Mouse (Mus musculus): ENCODE results near the gene Dok4.
A peak's percentile ranks its signal among the peaks of the same experiment; 100 is the strongest.
"Not testable (repeated sequence)": the region's sequence is repeated elsewhere in the genome, so short reads cannot be mapped to it uniquely, and the experiment has no call there.

Gene Dok4

GRCm38 (mm10) chr8:94841183-94841582 is 34.9 kb downstream of the Dok4 start:
- DNase-seq (ENCODE audit: low read depth, low spot score): no peak

- no peak for DNase-seq (ENCODE audit: low read depth, low spot score)
Measured at GRCm38 (mm10) chr8:94838600-94838999, 37.5 kb downstream of the Dok4 start.

DNA sequence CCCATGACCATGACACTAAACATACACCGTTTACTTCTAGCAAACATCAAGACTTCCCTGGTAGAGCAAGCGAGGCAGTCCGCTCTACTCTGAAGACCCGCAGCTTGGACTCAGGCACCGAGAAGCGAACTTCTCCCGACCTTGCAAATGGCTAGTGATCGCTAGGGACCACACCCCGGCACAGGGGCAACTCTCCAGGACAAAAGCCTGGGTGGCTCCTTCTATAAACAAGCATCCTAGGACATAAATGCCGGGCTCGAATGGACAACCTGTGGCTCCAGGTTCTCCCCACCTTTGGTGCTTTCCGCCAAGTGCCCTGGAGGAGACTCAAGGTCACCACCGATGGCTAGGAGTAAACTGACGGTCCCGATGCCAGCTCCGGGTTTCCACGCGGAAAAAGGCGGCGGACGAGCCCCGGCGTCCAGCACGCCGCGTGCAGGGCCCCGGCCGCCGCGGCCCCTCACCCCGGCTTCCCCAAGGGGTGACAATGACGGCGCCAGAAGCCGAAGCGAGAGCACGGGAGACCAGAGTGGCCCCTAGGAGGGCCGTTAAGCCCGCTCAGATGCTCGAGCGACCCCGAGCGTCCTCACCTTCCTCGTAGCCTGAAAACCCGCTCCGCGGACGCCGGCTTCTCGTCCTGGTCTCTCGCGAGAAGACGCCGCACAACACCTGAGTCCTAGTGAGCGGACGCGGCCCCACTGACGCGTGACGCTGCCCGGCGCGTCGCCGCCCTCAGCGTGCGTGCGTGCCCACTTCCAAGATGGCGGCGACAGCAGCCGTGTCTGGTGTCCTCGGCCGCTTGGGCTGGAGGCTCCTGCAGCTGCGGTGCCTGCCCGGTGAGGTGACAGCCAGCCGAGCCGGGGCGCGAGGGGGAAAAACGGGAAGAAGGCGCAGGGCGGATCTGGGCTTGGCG is 38.2 kb downstream of the Dok4 start, which contains the start of the genes Coq9 and Ciapin1:
Gene Coq9 (plus strand): TSS at position 660 of the 913 bp plus-strand sequence.
Gene Ciapin1 (minus strand): TSS at position 697 of the 913 bp plus-strand sequence.
- peak; percentile 98 for DNase-seq (ENCODE audit: low read depth, low spot score)

DNA sequence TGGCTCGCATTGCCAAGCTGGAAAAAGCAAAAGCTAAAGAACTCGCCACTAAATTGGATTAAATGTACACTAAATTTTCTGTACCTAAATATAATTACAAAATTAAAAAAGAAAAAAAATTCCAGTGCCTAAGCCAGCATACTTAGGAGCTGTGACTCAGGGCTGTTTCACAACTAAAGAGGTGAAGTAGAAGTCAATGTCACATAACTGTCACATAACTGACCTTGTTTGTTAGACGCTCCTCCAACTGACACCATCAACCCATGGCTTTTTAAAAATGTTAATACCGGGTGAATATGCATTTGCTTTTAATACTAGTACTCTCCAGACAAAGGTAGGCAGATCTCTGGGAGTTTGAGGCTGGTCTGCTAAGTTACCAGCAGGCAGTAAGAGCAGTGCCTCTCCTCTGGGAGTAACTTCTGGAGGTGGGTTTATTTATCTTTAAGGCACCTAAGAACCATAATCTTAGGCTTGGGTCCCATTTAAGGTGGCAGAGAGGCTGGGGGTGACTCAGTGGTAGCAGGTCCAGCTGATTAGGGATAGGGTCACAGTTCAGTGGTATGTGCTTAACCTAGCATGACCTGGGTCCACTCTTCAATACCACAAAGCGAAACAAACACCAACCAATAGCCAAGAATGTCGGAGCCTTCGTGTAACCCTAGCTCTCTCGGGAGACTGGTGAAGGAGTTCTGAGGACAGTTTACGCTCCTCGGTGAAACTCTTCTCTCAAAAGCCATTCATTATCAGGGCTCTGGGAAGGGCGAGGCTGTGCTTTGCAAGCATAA is 39.5 kb downstream of the Dok4 start:
- no peak for DNase-seq (ENCODE audit: low read depth, low spot score)

GRCm38 (mm10) chr8:94835751-94836150 is 40.4 kb downstream of the Dok4 start:
- not testable (repeated sequence) for DNase-seq (ENCODE audit: low read depth, low spot score)

DNA sequence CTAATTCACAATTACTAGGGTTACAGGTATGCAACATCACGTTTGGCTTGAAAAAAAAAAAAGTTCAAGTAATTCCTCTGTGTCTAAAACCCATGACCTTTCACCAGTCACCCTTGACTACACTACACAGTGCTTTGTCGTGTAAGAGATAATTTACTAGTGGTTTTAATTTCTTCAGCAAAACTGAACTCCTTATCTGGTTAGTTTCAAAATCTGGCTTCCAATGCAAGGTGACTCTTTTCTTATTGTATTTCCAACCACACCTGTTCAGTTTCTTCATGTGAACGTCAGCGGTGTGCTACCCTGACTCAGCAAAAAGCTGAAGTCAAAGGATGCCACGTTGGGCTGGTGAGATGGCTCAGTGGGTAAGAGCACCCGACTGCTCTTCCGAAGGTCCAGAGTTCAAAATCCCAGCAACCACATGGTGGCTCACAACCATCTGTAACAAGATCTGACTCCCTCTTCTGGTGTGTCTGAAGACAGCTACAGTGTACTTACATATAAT is 42.2 kb downstream of the Dok4 start:
- not testable (repeated sequence) for DNase-seq (ENCODE audit: low read depth, low spot score)

DNA sequence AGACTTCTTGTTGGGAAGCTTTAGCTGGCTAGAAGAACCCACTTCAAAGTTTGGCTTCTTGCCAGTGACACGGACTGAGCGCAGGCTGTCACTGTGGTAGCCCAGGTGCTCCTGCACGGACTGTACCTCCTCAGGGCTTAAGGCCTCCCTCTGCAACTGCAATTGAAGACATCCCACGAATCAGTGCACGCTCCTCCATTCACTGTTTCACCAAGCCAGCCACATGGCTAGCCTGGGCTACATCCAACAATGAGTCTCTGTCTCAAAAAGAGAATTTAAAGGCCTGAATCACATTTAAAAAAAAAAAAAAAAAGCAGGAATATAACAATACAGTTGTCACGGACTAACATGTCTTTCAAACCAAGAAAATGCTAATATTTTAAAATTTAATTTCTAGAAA is 47.8 kb downstream of the Dok4 start:
- DNase-seq (ENCODE audit: low read depth, low spot score): no peak

DNA sequence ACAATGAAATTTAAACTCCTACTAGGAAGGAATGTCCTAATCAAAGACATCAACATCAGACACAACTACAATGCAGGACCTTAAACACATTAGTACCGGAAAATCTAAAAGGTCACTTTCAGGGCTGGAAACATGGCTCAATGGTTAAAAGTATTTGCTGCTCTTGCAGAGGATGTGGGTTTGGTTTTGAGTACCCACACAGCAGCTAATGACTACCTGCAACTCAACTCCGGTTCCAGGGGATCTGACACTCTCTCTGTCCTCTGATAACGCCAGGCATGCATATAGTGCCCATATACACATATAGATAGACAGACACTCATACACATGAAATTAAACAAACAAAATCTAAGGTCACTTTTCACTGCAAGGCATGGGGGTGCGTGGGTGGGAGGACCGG is 49.9 kb downstream of the Dok4 start:
- no peak for DNase-seq (ENCODE audit: low read depth, low spot score)

GRCm38 (mm10) chr8:94825170-94825569 is 51.0 kb downstream of the Dok4 start:
- DNase-seq (ENCODE audit: low read depth, low spot score): no peak

DNA sequence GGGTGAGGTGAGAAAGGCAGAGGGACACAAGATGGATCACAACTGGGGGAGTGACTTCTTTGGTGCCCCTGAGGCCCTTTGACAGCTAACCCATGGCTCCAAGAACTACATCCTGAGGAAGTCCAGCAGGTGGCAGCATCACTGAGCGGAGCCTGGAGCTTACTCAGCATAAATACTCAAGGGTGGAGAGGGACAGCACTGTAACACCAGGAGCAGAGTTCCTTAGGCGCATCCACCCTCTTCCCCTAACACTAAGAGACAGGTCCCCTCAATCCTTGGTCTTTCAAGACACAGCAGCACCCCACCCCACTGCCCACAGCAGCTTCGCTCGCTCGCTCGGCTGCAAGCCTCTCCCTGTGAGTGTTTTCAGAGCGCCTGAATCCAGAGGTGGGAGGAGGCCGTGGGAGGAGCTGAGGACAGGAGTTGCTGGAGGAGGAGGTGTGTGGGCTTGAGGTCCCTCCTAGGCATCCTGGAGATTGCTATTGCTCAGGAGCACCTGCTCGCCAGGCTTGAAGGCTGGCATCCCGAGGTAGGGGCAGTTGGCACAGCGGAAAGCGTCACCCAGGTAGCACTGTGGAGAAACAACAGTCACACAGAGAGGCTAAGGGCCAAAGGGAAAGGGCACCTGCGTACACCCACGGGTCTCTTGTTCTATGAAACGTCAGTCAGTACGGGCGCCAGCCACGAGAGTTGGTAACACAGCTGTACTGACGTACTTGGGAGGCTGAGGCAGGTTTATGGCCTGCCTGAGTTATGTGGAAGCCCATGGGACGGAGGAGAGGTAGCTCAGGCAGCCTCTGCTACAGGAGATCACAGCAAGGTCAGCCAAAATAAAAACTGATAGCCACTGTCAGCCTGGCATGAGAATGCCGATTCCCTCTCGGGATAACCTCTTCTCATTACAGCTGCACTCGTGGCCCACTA is 53.2 kb downstream of the Dok4 start:
- peak; percentile 89 for DNase-seq (ENCODE audit: low read depth, low spot score)

DNA sequence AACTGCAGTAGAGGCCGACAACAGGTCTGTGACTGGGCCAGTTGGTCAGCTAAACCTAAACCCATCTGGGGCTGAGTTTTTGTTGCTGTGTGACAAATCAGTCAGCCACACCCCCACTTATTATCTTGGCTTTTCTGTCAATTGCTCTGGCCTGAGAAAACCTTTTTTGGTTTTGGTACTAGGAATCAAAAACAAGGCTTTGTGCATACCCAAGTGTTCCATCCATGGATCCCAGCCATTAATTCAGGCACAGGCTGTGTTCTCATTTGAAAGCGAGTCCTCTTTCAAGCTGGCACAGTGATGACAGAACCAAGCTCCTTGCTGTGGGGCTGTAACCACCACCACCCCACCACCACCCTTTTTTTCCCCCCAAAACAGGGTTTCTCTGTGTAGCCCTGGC is 54.7 kb downstream of the Dok4 start:
- no peak for DNase-seq (ENCODE audit: low read depth, low spot score)

- peak; percentile 51 for DNase-seq (ENCODE audit: low read depth, low spot score)
Measured at GRCm38 (mm10) chr8:94820553-94820952, 55.6 kb downstream of the Dok4 start.

DNA sequence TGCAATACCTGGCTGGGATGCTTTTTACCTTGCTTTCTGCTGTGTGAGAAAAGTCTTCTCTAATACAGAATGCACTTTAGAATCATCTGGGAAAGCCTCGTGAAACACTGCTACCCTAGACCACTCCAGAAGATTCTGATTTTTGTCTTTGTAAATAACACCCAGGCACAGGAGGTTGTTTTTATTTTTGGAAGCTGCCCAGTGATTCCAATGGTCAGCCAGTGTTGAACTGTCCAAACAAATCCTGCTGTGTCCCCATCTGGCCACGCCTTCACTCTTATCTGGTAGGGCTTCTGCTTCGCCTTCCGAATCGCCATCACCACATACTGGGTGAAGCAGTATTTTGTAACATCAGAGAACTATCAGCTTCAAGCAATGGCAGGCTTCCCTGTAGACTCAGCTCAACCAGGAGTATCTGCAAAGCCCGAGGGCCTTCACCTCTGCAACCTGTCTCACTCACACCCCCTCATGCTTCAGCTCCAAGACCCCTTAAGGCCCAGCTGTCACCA is 56.4 kb downstream of the Dok4 start:
- no peak for DNase-seq (ENCODE audit: low read depth, low spot score)

DNA sequence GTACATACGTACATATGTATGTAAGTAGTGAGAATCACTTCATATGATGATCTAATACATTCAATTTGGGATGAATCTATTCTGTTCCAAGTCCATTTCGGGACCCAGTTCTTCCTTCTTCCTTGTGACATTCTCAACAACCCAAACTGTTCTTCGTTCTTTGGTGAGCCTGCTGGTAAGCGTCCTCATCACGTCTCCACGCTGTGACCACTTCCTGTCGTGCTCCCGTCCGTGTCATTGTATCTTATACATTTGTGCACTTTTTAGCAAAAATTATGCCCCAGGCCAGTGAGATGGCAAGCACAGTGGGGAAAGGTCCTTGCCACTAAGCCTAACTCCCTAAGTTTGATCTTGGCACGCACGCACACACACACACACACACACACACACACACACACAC is 58.2 kb downstream of the Dok4 start:
- no peak for DNase-seq (ENCODE audit: low read depth, low spot score)

DNA sequence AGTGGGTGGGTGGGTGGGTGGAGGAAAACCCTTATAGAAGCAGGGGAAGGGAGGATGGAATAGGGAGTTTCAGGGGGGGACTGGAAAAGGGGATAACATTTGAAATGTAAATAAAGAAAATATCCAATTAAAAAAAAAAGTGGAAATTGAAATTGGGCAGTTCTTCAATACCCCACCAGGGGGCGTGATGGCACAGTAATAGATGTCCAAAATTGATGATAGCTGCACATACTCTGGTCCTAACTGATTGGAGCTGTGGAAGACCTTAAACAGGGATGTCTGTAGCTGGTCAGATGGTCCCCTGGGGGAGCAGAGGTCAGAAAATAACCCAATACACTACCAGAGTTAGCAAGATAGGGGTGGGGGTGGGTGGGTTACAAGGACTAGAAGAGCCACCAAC is 61.6 kb downstream of the Dok4 start:
- DNase-seq (ENCODE audit: low read depth, low spot score): no peak
